Mouse (Mus musculus): ENCODE data around the gene Mamdc4. TPM values are rescaled to one million over a fixed set of nuclear protein-coding genes. Genes with fewer than 3 reads are reported as not detected.
A peak's percentile ranks its signal among the peaks of the same experiment; 100 is the strongest.

Mamdc4 gene
- polyA plus RNA-seq, 1 experiment, result 9.7 TPM

DNA sequence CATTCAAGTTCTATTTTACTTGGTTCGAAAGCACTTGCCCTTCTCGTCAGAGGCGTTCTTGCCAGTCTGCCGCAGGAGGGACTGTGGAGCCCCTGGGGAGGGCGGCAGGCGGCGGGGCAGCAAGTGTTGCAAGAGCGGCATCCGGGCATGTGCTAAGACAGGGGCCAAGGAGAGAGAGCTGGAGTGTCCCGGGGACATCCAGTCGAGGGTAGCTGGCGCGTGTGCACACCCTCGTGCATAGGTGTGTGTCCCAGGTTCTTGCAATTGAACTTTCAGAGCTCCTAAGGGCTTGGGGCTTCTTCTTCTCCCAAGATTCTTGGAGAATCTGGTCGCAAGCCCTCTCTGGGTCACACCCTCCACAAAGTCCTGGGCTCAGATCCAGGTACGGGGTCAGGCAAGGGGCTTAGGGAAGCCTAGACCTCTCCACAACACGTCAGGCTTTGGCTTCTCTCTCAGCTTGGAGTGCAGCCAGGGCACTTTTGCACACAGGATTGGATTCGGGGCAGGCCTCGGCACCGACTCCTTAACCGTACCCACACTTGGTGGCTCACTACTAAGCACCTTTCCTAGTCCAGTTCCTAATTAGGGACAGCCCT lies 885 bp upstream of the Mamdc4 start:
- Histone ChIP-seq H3K4me3 (replicated peaks; ENCODE audit: control insufficient read depth, low read depth, low read length) (peak overlapping the region; percentile 29), H3K27ac (ENCODE audit: control insufficient read depth, insufficient read depth, low read depth, low read length, poor library complexity) (no peak overlapping the region; the same call in 1 of the 2 replicates), H3K4me1 (ENCODE audit: control insufficient read depth, insufficient read depth, low read length) (peaks cover 4% of the 10 kb centered on the region)
- no peak for TF ChIP-seq CTCF (IDR thresholded peaks at IDR 0.05; ENCODE audit: control insufficient read depth, insufficient read depth, low read length)
- TF ChIP-seq POLR2A (IDR thresholded peaks at IDR 0.05; ENCODE audit: borderline replicate concordance, control insufficient read depth, low read depth, low read length), result no peak; the same call in 1 of the 2 replicates
- 18% methylated on average over 21 of the region's 21 CpGs for WGBS

DNA sequence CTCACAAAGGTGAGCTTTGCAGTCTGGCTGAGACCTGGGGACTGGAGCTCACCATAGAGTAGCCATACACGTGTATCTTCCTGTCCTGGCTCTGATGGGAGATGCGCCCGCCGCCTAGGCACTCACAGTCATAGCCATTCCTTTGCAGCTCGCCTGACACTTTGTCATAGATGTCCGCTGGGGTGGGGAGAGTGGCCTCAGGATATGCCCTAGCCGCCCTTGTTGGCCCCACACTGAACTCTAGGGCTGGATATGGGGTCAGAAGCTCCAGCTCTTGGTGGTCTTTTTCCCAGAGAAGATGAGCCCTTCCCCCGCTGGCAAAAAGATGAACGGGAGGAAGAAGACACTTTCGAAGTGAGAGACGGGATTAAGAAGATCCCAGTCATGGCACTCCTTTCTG lies 509 bp downstream of the Mamdc4 start:
- no peak for TF ChIP-seq POLR2A (IDR thresholded peaks at IDR 0.05; ENCODE audit: borderline replicate concordance, control insufficient read depth, low read depth, low read length)
- no peak for TF ChIP-seq CTCF (IDR thresholded peaks at IDR 0.05; ENCODE audit: control insufficient read depth, insufficient read depth, low read length)
- Histone ChIP-seq H3K27ac (ENCODE audit: control insufficient read depth, insufficient read depth, low read depth, low read length, poor library complexity) (no peak overlapping the region), H3K4me1 (ENCODE audit: control insufficient read depth, insufficient read depth, low read length) (peaks cover 4% of the 10 kb centered on the region)

DNA sequence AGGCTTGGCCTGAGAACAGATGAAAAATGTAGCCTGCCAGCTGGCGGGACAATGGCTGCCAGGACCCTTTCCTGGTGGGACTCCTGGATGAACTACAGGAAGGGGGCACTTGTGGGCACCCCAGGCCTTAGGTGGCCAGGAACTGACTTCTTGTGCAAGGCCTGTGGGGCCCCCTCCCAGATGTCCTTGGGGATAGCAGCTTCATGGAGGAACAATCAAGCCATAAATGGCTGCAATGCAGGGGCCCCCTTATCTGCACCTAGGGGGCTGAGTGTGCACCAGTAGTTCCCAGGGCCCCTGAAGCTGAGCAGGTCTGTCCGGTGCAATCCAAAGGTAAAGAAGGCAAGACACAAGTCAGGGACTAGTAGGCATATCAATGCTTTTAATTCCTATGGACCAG lies 1.6 kb downstream of the Mamdc4 start:
- Histone ChIP-seq H3K4me1 (ENCODE audit: control insufficient read depth, insufficient read depth, low read length) (peaks cover 4% of the 10 kb centered on the region), H3K4me3 (replicated peaks; ENCODE audit: control insufficient read depth, low read depth, low read length) (no peak overlapping the region), H3K27ac (ENCODE audit: control insufficient read depth, insufficient read depth, low read depth, low read length, poor library complexity) (no peak overlapping the region)
- WGBS, result 84% methylated on average over 2 of the region's 2 CpGs
- TF ChIP-seq CTCF (IDR thresholded peaks at IDR 0.05; ENCODE audit: control insufficient read depth, insufficient read depth, low read length) (no peak), POLR2A (IDR thresholded peaks at IDR 0.05; ENCODE audit: borderline replicate concordance, control insufficient read depth, low read depth, low read length) (no peak)

More for the DNA sequence above, 509 bp downstream of the Mamdc4 start:
- peak overlapping the region; percentile 83 for H3K4me3 ChIP-seq (replicated peaks; ENCODE audit: control insufficient read depth, low read depth, low read length)
- WGBS, result 24% methylated on average over 11 of the region's 11 CpGs

DNA sequence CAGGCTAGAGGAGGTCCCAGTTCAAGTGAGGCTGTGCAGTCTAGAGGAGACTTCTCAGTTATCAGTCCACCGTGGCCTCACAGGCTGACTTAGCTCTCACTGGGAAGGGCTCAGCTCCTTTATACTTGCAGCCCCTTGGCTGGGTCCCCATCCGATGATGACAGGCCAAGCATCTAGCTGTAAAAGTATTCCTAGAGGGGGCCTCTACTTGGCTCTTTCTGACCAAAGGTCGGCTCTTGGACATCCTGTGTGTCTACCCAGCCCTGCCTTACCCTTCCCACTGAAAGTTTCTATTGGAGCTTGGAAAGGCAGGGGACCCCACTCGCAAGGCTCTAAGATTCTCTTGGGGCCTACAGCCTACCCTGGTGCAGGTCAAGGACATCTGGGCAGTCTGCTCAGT lies 3.4 kb downstream of the Mamdc4 start:
- Histone ChIP-seq H3K4me3 (replicated peaks; ENCODE audit: control insufficient read depth, low read depth, low read length) (no peak overlapping the region), H3K27ac (ENCODE audit: control insufficient read depth, insufficient read depth, low read depth, low read length, poor library complexity) (no peak overlapping the region), H3K4me1 (ENCODE audit: control insufficient read depth, insufficient read depth, low read length) (peaks cover 4% of the 10 kb centered on the region)
- WGBS, result 83% methylated on average over 4 of the region's 4 CpGs
- no peak for TF ChIP-seq POLR2A (IDR thresholded peaks at IDR 0.05; ENCODE audit: borderline replicate concordance, control insufficient read depth, low read depth, low read length)

DNA sequence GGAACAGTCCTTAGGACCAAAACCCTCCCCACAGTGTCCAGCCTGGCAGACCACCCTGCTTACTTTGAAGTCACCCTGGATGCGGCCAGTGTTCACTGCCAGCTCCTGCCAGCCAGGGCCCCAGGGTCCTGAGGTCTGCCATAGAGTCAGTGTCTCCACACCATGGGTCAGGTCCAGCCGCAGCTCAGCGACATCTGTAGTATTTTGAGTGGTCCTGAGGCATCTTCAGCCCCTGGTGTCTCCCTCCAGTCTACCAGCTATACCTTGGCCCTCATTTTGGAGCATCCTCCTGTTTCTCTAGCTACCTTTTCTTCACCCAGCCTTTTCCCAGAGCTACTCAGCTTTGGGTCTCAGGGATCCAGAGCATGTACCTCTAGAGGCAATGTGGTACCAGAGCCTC lies 5.3 kb downstream of the Mamdc4 start:
- Histone ChIP-seq H3K4me3 (replicated peaks; ENCODE audit: control insufficient read depth, low read depth, low read length) (no peak overlapping the region), H3K4me1 (ENCODE audit: control insufficient read depth, insufficient read depth, low read length) (no peaks in the 10 kb centered on the region), H3K27ac (ENCODE audit: control insufficient read depth, insufficient read depth, low read depth, low read length, poor library complexity) (no peak overlapping the region)
- whole genome bisulfite sequencing, result 78% methylated on average over 3 of the region's 3 CpGs
- TF ChIP-seq CTCF (IDR thresholded peaks at IDR 0.05; ENCODE audit: control insufficient read depth, insufficient read depth, low read length) (no peak), POLR2A (IDR thresholded peaks at IDR 0.05; ENCODE audit: borderline replicate concordance, control insufficient read depth, low read depth, low read length) (no peak)

DNA sequence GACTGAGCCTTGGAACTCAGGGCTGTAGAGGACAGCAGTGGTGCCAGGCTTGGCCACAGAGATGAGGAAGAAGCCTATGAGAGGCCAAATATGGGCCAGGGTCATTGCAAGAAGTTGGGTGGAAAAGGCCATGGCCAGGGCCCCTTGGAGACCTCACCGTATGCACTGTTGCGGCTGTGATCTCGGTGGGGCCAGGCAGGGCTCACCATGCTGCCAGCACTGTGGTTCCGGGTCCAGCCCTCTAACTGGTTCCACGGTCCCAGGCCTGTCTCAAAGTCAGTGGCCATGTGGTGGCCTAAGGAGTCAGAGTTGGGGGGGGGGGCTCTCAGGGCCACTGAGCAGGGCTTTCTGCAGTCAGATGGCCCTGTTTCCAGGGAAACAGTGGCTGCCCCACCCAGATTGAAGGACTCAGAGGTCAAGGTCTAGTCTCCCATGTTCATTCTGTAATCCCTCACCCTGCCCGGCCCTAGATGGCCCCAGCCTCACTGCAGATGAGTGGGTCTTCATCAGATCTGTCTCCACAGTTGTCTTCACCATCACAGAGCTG lies 6.1 kb downstream of the Mamdc4 start:
- 89% methylated on average over 6 of the region's 6 CpGs for WGBS
- H3K27ac ChIP-seq (ENCODE audit: control insufficient read depth, insufficient read depth, low read depth, low read length, poor library complexity), result no peak overlapping the region
- TF ChIP-seq CTCF (IDR thresholded peaks at IDR 0.05; ENCODE audit: control insufficient read depth, insufficient read depth, low read length), result no peak
- no peak for TF ChIP-seq POLR2A (IDR thresholded peaks at IDR 0.05; ENCODE audit: borderline replicate concordance, control insufficient read depth, low read depth, low read length)
- no peak overlapping the region for H3K4me3 ChIP-seq (replicated peaks; ENCODE audit: control insufficient read depth, low read depth, low read length)
- no peaks in the 10 kb centered on the region for H3K4me1 ChIP-seq (ENCODE audit: control insufficient read depth, insufficient read depth, low read length)

DNA sequence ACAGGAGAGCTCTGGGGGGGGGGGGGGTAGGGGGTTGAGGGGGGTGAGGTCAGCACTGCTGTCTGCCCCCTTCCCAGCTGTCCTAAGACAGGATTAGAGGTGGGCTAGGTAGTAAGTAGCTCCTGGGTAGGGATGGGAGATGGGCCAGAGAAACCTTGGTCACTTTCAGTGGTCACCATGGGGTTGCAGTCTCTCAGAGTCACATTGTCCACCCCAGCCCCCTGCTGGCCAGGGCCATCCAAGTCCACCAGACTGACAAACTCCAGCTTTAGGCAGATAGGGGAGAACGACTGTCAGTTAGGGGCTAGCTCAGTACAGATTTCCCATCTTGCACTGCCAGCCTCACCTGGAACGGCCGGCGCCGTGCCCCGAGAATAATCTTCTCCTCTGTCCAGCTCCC lies 8.1 kb downstream of the Mamdc4 start:
- TF ChIP-seq CTCF (IDR thresholded peaks at IDR 0.05; ENCODE audit: control insufficient read depth, insufficient read depth, low read length) (no peak), POLR2A (IDR thresholded peaks at IDR 0.05; ENCODE audit: borderline replicate concordance, control insufficient read depth, low read depth, low read length) (no peak)
- Histone ChIP-seq H3K4me1 (ENCODE audit: control insufficient read depth, insufficient read depth, low read length) (no peaks in the 10 kb centered on the region), H3K4me3 (replicated peaks; ENCODE audit: control insufficient read depth, low read depth, low read length) (no peak overlapping the region), H3K27ac (ENCODE audit: control insufficient read depth, insufficient read depth, low read depth, low read length, poor library complexity) (no peak overlapping the region)
- 92% methylated on average over 6 of the region's 6 CpGs for WGBS

DNA sequence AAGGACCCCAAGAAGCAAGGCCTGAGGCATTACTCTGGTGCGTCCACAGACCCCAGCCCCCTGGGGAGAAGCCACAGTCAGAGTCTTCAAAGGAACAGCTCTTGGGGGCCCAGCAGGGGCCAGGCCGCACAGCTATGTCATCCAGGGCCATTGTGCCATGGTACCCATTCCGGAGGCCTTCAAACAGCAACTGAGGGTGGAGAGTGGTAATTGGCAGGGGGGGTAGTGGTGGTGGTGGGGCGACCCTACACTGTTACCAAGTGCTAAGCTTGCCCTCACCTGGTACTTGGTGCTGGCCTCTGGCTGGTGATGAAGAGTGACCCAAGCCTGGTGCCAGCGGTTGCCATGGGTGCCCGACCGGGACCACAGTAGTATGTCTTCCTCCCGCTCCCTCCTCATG lies 8.9 kb downstream of the Mamdc4 start:
- no peak overlapping the region for H3K27ac ChIP-seq (ENCODE audit: control insufficient read depth, insufficient read depth, low read depth, low read length, poor library complexity)
- 90% methylated on average over 8 of the region's 8 CpGs for WGBS
- TF ChIP-seq POLR2A (IDR thresholded peaks at IDR 0.05; ENCODE audit: borderline replicate concordance, control insufficient read depth, low read depth, low read length) (peak; percentile 22; the same call in 1 of the 2 replicates), CTCF (IDR thresholded peaks at IDR 0.05; ENCODE audit: control insufficient read depth, insufficient read depth, low read length) (no peak)
- H3K4me1 ChIP-seq (ENCODE audit: control insufficient read depth, insufficient read depth, low read length), result no peaks in the 10 kb centered on the region
- H3K4me3 ChIP-seq (replicated peaks; ENCODE audit: control insufficient read depth, low read depth, low read length), result no peak overlapping the region
